Mouse (Mus musculus) CH12.LX (cell line): ENCODE measurements around the gene App. TPM values are rescaled to one million over a fixed set of nuclear protein-coding genes. Genes with fewer than 3 reads are reported as not detected.

ENCODE experiments used
- DNase-seq: peaks from one replicate; pipeline ENCODE4 v3.0.0-alpha.2; 2013; ENCODE audit errors: extremely low read depth
- H3K27ac ChIP-seq: 2 replicates; pipeline ENCODE4 v1.5.1; 2012; ENCODE audit warnings: low read depth, mild to moderate bottlenecking, control low read depth, moderate library complexity; ENCODE audit not compliant: insufficient read depth
- H3K27me3 ChIP-seq: replicated peaks from 2 replicates; pipeline ENCODE3; 2012; ENCODE audit warnings: inconsistent platforms
- H3K36me3 ChIP-seq, 2 experiments: replicated peaks in 1 of 2; 2 replicates each; pipeline versions ENCODE3 to v1.6.1; 2012; ENCODE audit warnings: inconsistent platforms in 1 of 2, low read length in 1 of 2, mild to moderate bottlenecking in 1 of 2, mixed read lengths in 1 of 2, moderate library complexity in 1 of 2; ENCODE audit not compliant: control insufficient read depth in 1 of 2, insufficient read depth in 1 of 2
- H3K4me1 ChIP-seq, 2 experiments: 2 replicates each; pipeline ENCODE4 v1.6.1; 2012; ENCODE audit warnings: inconsistent platforms in 1 of 2, moderate library complexity in 1 of 2; ENCODE audit not compliant: insufficient read depth in 2 of 2, control insufficient read depth in 1 of 2
- H3K4me2 ChIP-seq: 2 replicates; pipeline ENCODE4 v1.6.1; 2012; ENCODE audit warnings: low read depth, mild to moderate bottlenecking, control low read depth; ENCODE audit not compliant: poor library complexity, insufficient read depth, severe bottlenecking
- H3K4me3 ChIP-seq, 3 experiments: fragments of 150-350 bp in 1 of 3; sonication (generic) in 1 of 3; replicated peaks in 1 of 3; 2 replicates each; pipeline versions ENCODE3 to v1.5.1; 2011 to 2012; ENCODE audit warnings: low read depth in 2 of 3, low read length in 2 of 3, mild to moderate bottlenecking in 2 of 3, moderate library complexity in 2 of 3, control low read depth in 1 of 3, improper control_type of control experiment in 1 of 3, inconsistent platforms in 1 of 3, mixed read lengths in 1 of 3; ENCODE audit not compliant: poor library complexity in 1 of 3
- H3K79me2 ChIP-seq: replicated peaks from 2 replicates; pipeline ENCODE4 v1.6.1; 2012; ENCODE audit warnings: mild to moderate bottlenecking, moderate library complexity; ENCODE audit not compliant: control insufficient read depth, poor library complexity, insufficient read depth, severe bottlenecking; ENCODE audit errors: extremely low read depth
- H3K9ac ChIP-seq: 2 replicates; pipeline ENCODE4 v1.6.1; 2012; ENCODE audit warnings: low read depth, mild to moderate bottlenecking, control low read depth, moderate library complexity; ENCODE audit not compliant: insufficient read depth
- H3K9me3 ChIP-seq: replicated peaks from 2 replicates; pipeline ENCODE3; 2012; ENCODE audit warnings: low read length, inconsistent platforms, mixed read lengths
- BHLHE40 ChIP-seq: IDR thresholded peaks from 2 replicates; pipeline ENCODE4 v1.6.1; 2011; ENCODE audit warnings: mild to moderate bottlenecking, low read depth, low read length, improper control_type of control experiment
- ELF1 ChIP-seq: IDR thresholded peaks from 2 replicates; pipeline ENCODE4 v1.6.1; 2014; ENCODE audit warnings: low read depth, mild to moderate bottlenecking, inconsistent platforms, low read length, improper control_type of control experiment
- GABPA ChIP-seq: IDR thresholded peaks from 2 replicates; pipeline ENCODE4 v1.6.1; 2012; ENCODE audit warnings: low read depth, low read length, improper control_type of control experiment, inconsistent platforms; ENCODE audit not compliant: insufficient replicate concordance
- HCFC1 ChIP-seq: IDR thresholded peaks from 2 replicates; pipeline ENCODE4 v1.6.1; 2012; ENCODE audit warnings: low read depth, mild to moderate bottlenecking, inconsistent platforms, low read length, improper control_type of control experiment
- JUN ChIP-seq: IDR thresholded peaks from 2 replicates; pipeline ENCODE4 v1.6.1; 2011; ENCODE audit warnings: low read depth, mild to moderate bottlenecking, low read length, improper control_type of control experiment, moderate library complexity; ENCODE audit not compliant: insufficient read depth
- KAT2A ChIP-seq: IDR thresholded peaks from 2 replicates; pipeline ENCODE4 v1.6.1; 2012; ENCODE audit warnings: low read length, improper control_type of control experiment, inconsistent platforms; ENCODE audit not compliant: insufficient replicate concordance
- MAFK ChIP-seq: IDR thresholded peaks from 2 replicates; pipeline ENCODE4 v1.6.1; 2011; ENCODE audit warnings: low read length, improper control_type of control experiment; ENCODE audit not compliant: insufficient replicate concordance
- MXI1 ChIP-seq: IDR thresholded peaks from 2 replicates; pipeline ENCODE4 v1.6.1; 2011; ENCODE audit warnings: mild to moderate bottlenecking, low read depth, low read length, improper control_type of control experiment
- NRF1 ChIP-seq: IDR thresholded peaks from 2 replicates; pipeline ENCODE4 v1.6.1; 2014; ENCODE audit warnings: low read depth, mild to moderate bottlenecking, inconsistent platforms, low read length, improper control_type of control experiment, moderate library complexity
- RAD21 ChIP-seq: IDR thresholded peaks from 2 replicates; pipeline ENCODE4 v1.6.1; 2011; ENCODE audit warnings: low read depth, mild to moderate bottlenecking, low read length, improper control_type of control experiment, moderate library complexity
- SMC3 ChIP-seq: IDR thresholded peaks from 2 replicates; pipeline ENCODE4 v1.6.1; 2011; ENCODE audit warnings: low read depth, low read length, improper control_type of control experiment
- TCF12 ChIP-seq: IDR thresholded peaks from 2 replicates; pipeline ENCODE4 v1.6.1; 2014; ENCODE audit warnings: low read depth, mild to moderate bottlenecking, inconsistent platforms, low read length, improper control_type of control experiment
- UBTF ChIP-seq: IDR thresholded peaks from 2 replicates; pipeline ENCODE4 v1.6.1; 2012; ENCODE audit warnings: low read depth, mild to moderate bottlenecking, inconsistent platforms, low read length, improper control_type of control experiment, moderate library complexity
- USF1 ChIP-seq: IDR thresholded peaks from 2 replicates; pipeline ENCODE4 v1.6.1; 2014; ENCODE audit warnings: low read depth, mild to moderate bottlenecking, inconsistent platforms, low read length, improper control_type of control experiment
- ZMIZ1 ChIP-seq: IDR thresholded peaks from 2 replicates; pipeline ENCODE4 v1.6.1; 2012; ENCODE audit warnings: low read depth, mild to moderate bottlenecking, inconsistent platforms, low read length, improper control_type of control experiment
- dilution Hi-C: fragments of 300-500 bp; cut with MboI; formaldehyde crosslinking; loops from 2 replicates; pipeline ENCODE4 v1.14.3; 2020; ENCODE audit warnings: low sequenced_read_pairs; ENCODE audit not compliant: extremely low pct_unique_long_range_greater_than_20kb, extremely low pct_ligation_motif_present
- in situ Hi-C: fragments of 300-500 bp; cut with MboI; formaldehyde crosslinking; loops from 3 replicates; pipeline ENCODE4 v1.14.3; 2019; ENCODE audit warnings: low sequenced_read_pairs, low pct_ligation_motif_present, low pct_unique_long_range_greater_than_20kb, mixed read lengths
- polyA plus RNA-seq: library from polyadenylated mRNA; unstranded; fragments of >175 nt; gene quantifications from 2 replicates; pipeline ENCODE4 v1.2.1, GENCODE M21; 2012; ENCODE audit warnings: low read depth; ENCODE audit not compliant: insufficient read length
- total RNA-seq, 2 experiments: library from RNA; depleted of rRNA; stranded (reverse); fragments of 300-350 nt in 1 of 2; fragments of >200 nt in 1 of 2; gene quantifications; 2 replicates each; pipeline ENCODE4 v1.2.3; 2012 to 2014

App gene
- total and polyA plus RNA-seq, 3 experiments = 31.1 to 99.2 (median 84.1) TPM

DNA sequence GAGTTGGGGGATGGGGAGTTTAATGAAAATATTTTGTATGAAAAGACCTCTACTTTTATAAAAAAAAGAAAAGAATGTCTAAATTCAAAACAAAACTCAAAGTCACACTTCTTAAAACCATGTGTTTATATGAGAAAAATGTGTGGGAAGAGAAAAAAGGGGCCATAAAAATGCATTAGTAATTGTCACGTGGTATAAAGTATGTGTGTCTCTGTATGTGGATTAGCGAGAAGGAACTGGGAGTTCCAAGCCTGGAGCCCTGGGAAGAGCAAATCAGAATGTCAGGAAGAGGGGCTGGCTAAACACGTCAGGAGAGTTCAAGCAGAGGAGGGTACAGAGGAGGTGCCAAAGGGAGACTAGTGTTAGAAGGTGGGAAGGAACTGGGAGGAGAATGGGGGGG is 7.9 kb upstream of the App start:
- H3K27ac ChIP-seq = no peak overlapping the region
- H3K4me2 ChIP-seq = no peak overlapping the region
- dilution Hi-C loops = no loop called here
- no peaks in the 10 kb centered on the region for H3K36me3 ChIP-seq
- in situ Hi-C loops = no loop called here
- no peak overlapping the region for H3K9ac ChIP-seq
- DNase-seq = no peak
- no peaks in the 10 kb centered on the region for H3K4me1 ChIP-seq
- no peaks in the 10 kb centered on the region for H3K9me3 ChIP-seq
- no peak for TF ChIP-seq ZMIZ1
- no peak for TF ChIP-seq NRF1
- H3K4me3 ChIP-seq = no peak overlapping the region
- no peaks in the 10 kb centered on the region for H3K27me3 ChIP-seq
- no peaks in the 10 kb centered on the region for H3K79me2 ChIP-seq

DNA sequence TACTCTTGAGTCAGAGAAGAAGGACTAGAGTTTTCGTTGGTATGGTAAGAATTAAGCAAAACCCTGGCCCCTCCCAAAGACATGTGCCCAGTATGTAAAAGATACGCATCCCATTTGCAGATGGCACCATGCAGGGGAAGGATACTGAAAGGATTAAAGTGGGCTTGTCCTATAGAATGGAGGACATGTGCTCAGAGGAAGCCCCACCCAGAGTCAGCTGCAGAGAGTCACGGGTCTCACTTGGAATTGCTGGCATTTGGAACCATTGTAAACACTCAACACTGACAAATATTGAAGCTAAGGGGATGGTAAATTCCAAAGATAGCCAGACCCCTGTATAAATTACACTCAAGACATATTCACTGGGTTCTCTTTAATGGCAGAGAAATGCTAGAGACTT is 7.1 kb upstream of the App start:
- in situ Hi-C loops = no loop called here
- TF ChIP-seq UBTF (no peak), RAD21 (no peak), SMC3 (no peak), HCFC1 (no peak), MXI1 (no peak), TCF12 (no peak), ELF1 (no peak), GABPA (no peak), USF1 (no peak), KAT2A (no peak), MAFK (no peak), JUN (no peak), BHLHE40 (no peak)
- no peak for DNase-seq

More for the DNA sequence above, 7.1 kb upstream of the App start:
- no peak overlapping the region for H3K27ac ChIP-seq
- dilution Hi-C loops = no loop called here
- no peak overlapping the region for H3K4me3 ChIP-seq
- H3K4me1 ChIP-seq = no peaks in the 10 kb centered on the region
- no peaks in the 10 kb centered on the region for H3K36me3 ChIP-seq
- no peak overlapping the region for H3K9ac ChIP-seq
- no peaks in the 10 kb centered on the region for H3K79me2 ChIP-seq
- H3K4me2 ChIP-seq = no peak overlapping the region
- H3K9me3 ChIP-seq = no peaks in the 10 kb centered on the region
- H3K27me3 ChIP-seq = no peaks in the 10 kb centered on the region
